Mouse (Mus musculus) thymus, adult 2 months (tissue): ENCODE measurements around the gene Hip1. TPM values are rescaled to one million over a fixed set of nuclear protein-coding genes. Genes with fewer than 3 reads are reported as not detected.

Experiments used
- DNase-seq: peaks from one replicate; pipeline ENCODE4 v3.0.0; 2021
- H3K27ac ChIP-seq: fragments of 200-500 bp; 2 replicates; pipeline ENCODE4 v1.5.1; 2012; ENCODE audit warnings: low read length, control low read depth; ENCODE audit not compliant: control insufficient read depth, insufficient read depth
- H3K27me3 ChIP-seq: fragments of 200-500 bp; 2 replicates; pipeline ENCODE4 v1.6.1; 2012; ENCODE audit warnings: mild to moderate bottlenecking, low read length, moderate library complexity, mixed read lengths; ENCODE audit not compliant: control insufficient read depth, insufficient read depth
- H3K36me3 ChIP-seq: fragments of 200-500 bp; 2 replicates; pipeline ENCODE4 v1.6.1; 2012; ENCODE audit warnings: mild to moderate bottlenecking, low read length, moderate library complexity; ENCODE audit not compliant: control insufficient read depth, insufficient read depth
- H3K4me1 ChIP-seq: fragments of 200-500 bp; replicated peaks from 2 replicates; pipeline ENCODE4 v1.6.1; 2012; ENCODE audit warnings: low read length; ENCODE audit not compliant: control insufficient read depth, insufficient read depth
- H3K4me3 ChIP-seq: fragments of 200-500 bp; 2 replicates; pipeline ENCODE4 v1.5.1; 2012; ENCODE audit warnings: mild to moderate bottlenecking, low read length, control low read depth, moderate library complexity; ENCODE audit not compliant: control insufficient read depth, insufficient read depth
- CTCF ChIP-seq: fragments of 200-500 bp; IDR thresholded peaks from 2 replicates; pipeline ENCODE4 v1.5.1; 2012; ENCODE audit warnings: mild to moderate bottlenecking, control low read depth, low read length, moderate library complexity, borderline replicate concordance; ENCODE audit not compliant: control insufficient read depth, poor library complexity, insufficient read depth; ENCODE audit errors: extremely low read depth
- POLR2A ChIP-seq: fragments of 200-500 bp; IDR thresholded peaks from 2 replicates; pipeline ENCODE4 v1.6.1; 2012; ENCODE audit warnings: mild to moderate bottlenecking, low read length, control low read depth, moderate library complexity; ENCODE audit not compliant: control insufficient read depth, poor library complexity, insufficient read depth; ENCODE audit errors: extremely low read depth
- WGBS: fragments of 180-500 bp; shearing (Covaris S2); methylation state at CpG from one replicate; pipeline ENCODE4 v1.1.7; 2018; 5-methylcytosine and 5-hydroxymethylcytosine counted together
- polyA plus RNA-seq: library from polyadenylated mRNA; depleted of rRNA; stranded (reverse); fragments of >200 nt; gene quantifications from 2 replicates; pipeline ENCODE4 v1.2.3, GENCODE M21; 2012

Gene Hip1
- polyA plus RNA-seq, 1 experiment, result 11.8 TPM

GRCm38 (mm10) chr5:135556259-135556658, 11.3 kb upstream of the Hip1 start:
- no peak overlapping the region for H3K4me3 ChIP-seq
- H3K27me3 ChIP-seq, result no peaks in the 10 kb centered on the region
- WGBS, result 78% methylated on average over 4 of the region's 4 CpGs
- no peaks in the 10 kb centered on the region for H3K36me3 ChIP-seq
- TF ChIP-seq CTCF, result no peak
- TF ChIP-seq POLR2A, result no peak
- no peak for DNase-seq
- H3K27ac ChIP-seq, result no peak overlapping the region
- no peaks in the 10 kb centered on the region for H3K4me1 ChIP-seq

GRCm38 (mm10) chr5:135551591-135551990, 6.7 kb upstream of the Hip1 start:
- H3K4me1 ChIP-seq, result no peaks in the 10 kb centered on the region
- H3K27me3 ChIP-seq, result no peaks in the 10 kb centered on the region
- no peak for TF ChIP-seq CTCF
- no peak for TF ChIP-seq POLR2A
- no peak for DNase-seq
- 31% methylated on average over 3 of the region's 3 CpGs for WGBS
- no peak overlapping the region for H3K4me3 ChIP-seq
- H3K36me3 ChIP-seq, result no peaks in the 10 kb centered on the region
- no peak overlapping the region for H3K27ac ChIP-seq

GRCm38 (mm10) chr5:135550910-135551309, 6.0 kb upstream of the Hip1 start:
- DNase-seq, result peak; percentile 20
- H3K27me3 ChIP-seq, result no peaks in the 10 kb centered on the region
- H3K36me3 ChIP-seq, result no peaks in the 10 kb centered on the region
- H3K4me3 ChIP-seq, result no peak overlapping the region
- 35% methylated on average over 3 of the region's 3 CpGs for WGBS
- no peaks in the 10 kb centered on the region for H3K4me1 ChIP-seq
- TF ChIP-seq POLR2A (no peak), CTCF (no peak)
- H3K27ac ChIP-seq, result no peak overlapping the region

- H3K27ac ChIP-seq, result no peak overlapping the region
- DNase-seq, result no peak
- TF ChIP-seq POLR2A (no peak), CTCF (no peak)
- 90% methylated on average over 2 of the region's 2 CpGs for WGBS
- peaks cover 10% of the 10 kb centered on the region for H3K4me1 ChIP-seq
- no peaks in the 10 kb centered on the region for H3K27me3 ChIP-seq
- no peaks in the 10 kb centered on the region for H3K36me3 ChIP-seq
- H3K4me3 ChIP-seq, result no peak overlapping the region
Measured at GRCm38 (mm10) chr5:135547990-135548389, 3.1 kb upstream of the Hip1 start.

- peaks cover 10% of the 10 kb centered on the region for H3K4me1 ChIP-seq
- no peak for DNase-seq
- H3K27me3 ChIP-seq, result no peaks in the 10 kb centered on the region
- H3K4me3 ChIP-seq, result peak overlapping the region; percentile 80; the same call in 1 of the 2 replicates
- no peaks in the 10 kb centered on the region for H3K36me3 ChIP-seq
- 45% methylated on average over 15 of the region's 15 CpGs for WGBS
- TF ChIP-seq CTCF (no peak), POLR2A (no peak)
- no peak overlapping the region for H3K27ac ChIP-seq
Measured at GRCm38 (mm10) chr5:135544032-135544558, 825 bp downstream of the Hip1 start.

GRCm38 (mm10) chr5:135537794-135538214, 7.1 kb downstream of the Hip1 start:
- Histone ChIP-seq H3K36me3 (no peaks in the 10 kb centered on the region), H3K27me3 (no peaks in the 10 kb centered on the region), H3K4me1 (peaks cover 8% of the 10 kb centered on the region), H3K27ac (no peak overlapping the region), H3K4me3 (peak overlapping the region; percentile 25; the same call in 1 of the 2 replicates)
- TF ChIP-seq POLR2A (no peak), CTCF (0 out of 2 replicates have a peak, but pooled peaks have one; percentile 23)
- peak; percentile 38 for DNase-seq
- WGBS, result 12% methylated on average over 10 of the region's 10 CpGs

- WGBS, result 12% methylated on average over 4 of the region's 4 CpGs
- no peaks in the 10 kb centered on the region for H3K27me3 ChIP-seq
- no peak overlapping the region for H3K27ac ChIP-seq
- H3K4me3 ChIP-seq, result no peak overlapping the region
- no peaks in the 10 kb centered on the region for H3K36me3 ChIP-seq
- no peak for TF ChIP-seq POLR2A
- peak; percentile 16 for DNase-seq
- H3K4me1 ChIP-seq, result peaks cover 8% of the 10 kb centered on the region
Measured at GRCm38 (mm10) chr5:135537326-135537725, 7.6 kb downstream of the Hip1 start.
